Mouse (Mus musculus) heart, embryonic 11.5 days (tissue): Measurements from ENCODE around the gene Nrcam. TPM values are rescaled to one million over a fixed set of nuclear protein-coding genes. Genes with fewer than 3 reads are reported as not detected.

Experiments
- ATAC-seq: fragments of 200-750 bp; cut with Nextera tagmentation; replicated peaks from 2 replicates; pipeline ENCODE4 v1.8.0; 2017; ENCODE audit warnings: moderate library complexity; ENCODE audit not compliant: insufficient number of reproducible peaks, low FRiP score, low TSS enrichment
- H3K27ac ChIP-seq: fragments of 300-500 bp; sonication (generic); 2 replicates; pipeline ENCODE4 v1.5.1; 2014; ENCODE audit warnings: mild to moderate bottlenecking, low read depth, low read length
- H3K27me3 ChIP-seq: fragments of 300-500 bp; sonication (generic); 2 replicates; pipeline ENCODE4 v1.6.1; 2014; ENCODE audit warnings: mild to moderate bottlenecking, low read length, mixed read lengths; ENCODE audit not compliant: control insufficient read depth, insufficient read depth
- H3K36me3 ChIP-seq: fragments of 300-500 bp; sonication (generic); 2 replicates; pipeline ENCODE4 v1.6.1; 2014; ENCODE audit warnings: mild to moderate bottlenecking, low read length, moderate library complexity, mixed read lengths; ENCODE audit not compliant: control insufficient read depth, insufficient read depth
- H3K4me1 ChIP-seq: fragments of 300-500 bp; sonication (generic); 2 replicates; pipeline ENCODE4 v1.6.1; 2014; ENCODE audit warnings: low read length; ENCODE audit not compliant: control insufficient read depth, insufficient read depth
- H3K4me2 ChIP-seq: fragments of 300-500 bp; sonication (generic); 2 replicates; pipeline ENCODE4 v1.6.1; 2014; ENCODE audit warnings: mild to moderate bottlenecking, moderate library complexity
- H3K4me3 ChIP-seq: fragments of 300-500 bp; sonication (generic); 2 replicates; pipeline ENCODE4 v1.5.1; 2014; ENCODE audit warnings: low read depth, low read length
- H3K9ac ChIP-seq: fragments of 300-500 bp; sonication (generic); 2 replicates; pipeline ENCODE4 v1.6.1; 2014; ENCODE audit warnings: mild to moderate bottlenecking, low read depth, low read length, moderate library complexity
- H3K9me3 ChIP-seq: fragments of 300-500 bp; sonication (generic); replicated peaks from 2 replicates; pipeline ENCODE4 v1.6.1; 2016; ENCODE audit warnings: low read length; ENCODE audit not compliant: control insufficient read depth
- WGBS: fragments of 180-500 bp; shearing (Covaris S2); extraction: QIAGEN DNeasy Blood & Tissue Kit; methylation state at CpG from one replicate; pipeline ENCODE4 v1.1.7; 2014; ENCODE audit not compliant: insufficient replicate concordance; 5-methylcytosine and 5-hydroxymethylcytosine counted together
- polyA plus RNA-seq: library from polyadenylated mRNA; unstranded; fragments of >200 nt; fragmentation: Nextera tagmentation; extraction: Ambion mirVana; gene quantifications from 2 replicates; pipeline ENCODE4 v1.2.1, GENCODE M21; 2014

Gene Nrcam
- polyA plus RNA-seq, 1 experiment from 2014 or later = 0.84 TPM

DNA sequence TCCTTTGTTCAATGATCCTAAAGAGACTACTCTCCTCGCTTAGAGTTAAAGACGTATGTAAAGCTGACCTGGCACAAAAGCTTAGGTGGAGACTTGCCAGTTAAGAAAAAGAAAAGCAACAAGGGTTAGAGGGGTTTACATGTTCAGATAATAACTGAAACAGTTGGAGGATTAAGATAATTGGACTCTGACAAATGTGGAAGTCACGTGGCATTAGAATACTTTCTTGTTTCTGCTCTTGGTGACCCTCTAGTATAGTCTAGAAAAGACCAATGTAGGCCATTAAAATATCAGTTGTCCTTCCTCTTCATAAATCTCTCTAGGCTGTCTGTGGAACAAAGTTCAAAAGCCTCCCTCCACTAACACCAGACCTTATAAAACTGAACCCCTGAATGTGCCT lies 20.5 kb upstream of the Nrcam start:
- Histone ChIP-seq H3K36me3 (peaks cover 4% of the 10 kb centered on the region), H3K27me3 (no peaks in the 10 kb centered on the region)
- 84% methylated on average over 3 of the region's 3 CpGs for WGBS

DNA sequence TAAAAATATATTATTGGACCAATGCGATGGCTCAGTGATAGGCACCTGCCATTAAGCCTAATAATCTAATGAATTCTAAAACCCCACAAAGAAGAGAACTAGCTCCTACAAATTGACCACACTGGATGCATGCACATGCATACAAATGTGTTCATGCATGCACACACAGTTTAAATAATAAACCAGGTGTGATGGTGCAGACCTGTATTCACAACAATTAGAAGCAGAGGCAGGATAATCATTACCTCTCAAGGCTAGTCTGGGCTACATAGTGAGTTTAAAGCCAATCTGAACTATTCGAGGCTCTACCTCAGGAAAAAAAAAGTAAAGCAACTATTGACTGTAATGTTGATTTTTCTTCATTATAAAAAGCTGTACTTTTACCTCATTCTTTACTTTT lies 13.5 kb upstream of the Nrcam start:
- H3K9ac ChIP-seq = no peak overlapping the region
- H3K27ac ChIP-seq = no peak overlapping the region
- no peaks in the 10 kb centered on the region for H3K4me1 ChIP-seq
- no peaks in the 10 kb centered on the region for H3K36me3 ChIP-seq
- H3K4me3 ChIP-seq = no peak overlapping the region
- ATAC-seq = no peak
- H3K27me3 ChIP-seq = no peaks in the 10 kb centered on the region
- H3K4me2 ChIP-seq = no peak overlapping the region
- no peaks in the 10 kb centered on the region for H3K9me3 ChIP-seq
- 85% methylated on average over 2 of the region's 2 CpGs for WGBS

More for the DNA sequence above, 20.5 kb upstream of the Nrcam start:
- Histone ChIP-seq H3K27ac (no peak overlapping the region), H3K4me1 (peaks cover 3% of the 10 kb centered on the region; the same call in 1 of the 2 replicates), H3K9me3 (no peaks in the 10 kb centered on the region), H3K4me2 (no peak overlapping the region), H3K4me3 (no peak overlapping the region), H3K9ac (no peak overlapping the region)
- ATAC-seq = no peak

- peaks cover 3% of the 10 kb centered on the region; the same call in 1 of the 2 replicates for H3K27me3 ChIP-seq
- H3K9ac ChIP-seq = no peak overlapping the region
- no peaks in the 10 kb centered on the region for H3K9me3 ChIP-seq
- H3K4me2 ChIP-seq = no peak overlapping the region
- no peak overlapping the region for H3K27ac ChIP-seq
- H3K4me1 ChIP-seq = no peaks in the 10 kb centered on the region
- H3K36me3 ChIP-seq = no peaks in the 10 kb centered on the region
- no peak for ATAC-seq
- H3K4me3 ChIP-seq = no peak overlapping the region
These were observed 3.6 kb upstream of the Nrcam start for GRCm38 (mm10) chr12:44325091-44325490.

DNA sequence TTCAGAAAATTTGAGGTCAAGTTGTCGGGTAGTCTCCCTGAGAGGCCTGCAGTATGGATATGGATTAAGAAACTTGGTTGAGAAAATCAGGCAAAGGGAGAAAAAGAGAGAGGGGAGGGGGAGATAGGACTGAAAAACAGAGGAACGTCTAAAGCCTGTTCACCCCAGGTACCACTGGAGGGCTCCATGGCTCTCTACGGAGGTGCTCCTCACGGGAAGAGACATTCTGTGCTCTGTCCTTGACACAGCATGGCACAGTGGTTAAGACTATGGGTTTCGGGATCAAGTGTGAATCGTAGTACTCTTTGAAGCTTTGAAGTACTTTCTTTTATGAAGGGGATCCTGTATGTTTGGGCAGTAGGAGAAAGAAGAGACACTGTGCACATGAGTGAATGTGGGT lies 1.2 kb upstream of the Nrcam start:
- ATAC-seq = no peak
- H3K4me2 ChIP-seq = no peak overlapping the region
- H3K9ac ChIP-seq = no peak overlapping the region
- 25% methylated on average over 6 of the region's 6 CpGs for WGBS
- H3K36me3 ChIP-seq = no peaks in the 10 kb centered on the region
- no peaks in the 10 kb centered on the region for H3K4me1 ChIP-seq
- H3K4me3 ChIP-seq = no peak overlapping the region
- H3K27me3 ChIP-seq = peaks cover 9% of the 10 kb centered on the region; the same call in 1 of the 2 replicates
- H3K9me3 ChIP-seq = no peaks in the 10 kb centered on the region
- no peak overlapping the region for H3K27ac ChIP-seq

DNA sequence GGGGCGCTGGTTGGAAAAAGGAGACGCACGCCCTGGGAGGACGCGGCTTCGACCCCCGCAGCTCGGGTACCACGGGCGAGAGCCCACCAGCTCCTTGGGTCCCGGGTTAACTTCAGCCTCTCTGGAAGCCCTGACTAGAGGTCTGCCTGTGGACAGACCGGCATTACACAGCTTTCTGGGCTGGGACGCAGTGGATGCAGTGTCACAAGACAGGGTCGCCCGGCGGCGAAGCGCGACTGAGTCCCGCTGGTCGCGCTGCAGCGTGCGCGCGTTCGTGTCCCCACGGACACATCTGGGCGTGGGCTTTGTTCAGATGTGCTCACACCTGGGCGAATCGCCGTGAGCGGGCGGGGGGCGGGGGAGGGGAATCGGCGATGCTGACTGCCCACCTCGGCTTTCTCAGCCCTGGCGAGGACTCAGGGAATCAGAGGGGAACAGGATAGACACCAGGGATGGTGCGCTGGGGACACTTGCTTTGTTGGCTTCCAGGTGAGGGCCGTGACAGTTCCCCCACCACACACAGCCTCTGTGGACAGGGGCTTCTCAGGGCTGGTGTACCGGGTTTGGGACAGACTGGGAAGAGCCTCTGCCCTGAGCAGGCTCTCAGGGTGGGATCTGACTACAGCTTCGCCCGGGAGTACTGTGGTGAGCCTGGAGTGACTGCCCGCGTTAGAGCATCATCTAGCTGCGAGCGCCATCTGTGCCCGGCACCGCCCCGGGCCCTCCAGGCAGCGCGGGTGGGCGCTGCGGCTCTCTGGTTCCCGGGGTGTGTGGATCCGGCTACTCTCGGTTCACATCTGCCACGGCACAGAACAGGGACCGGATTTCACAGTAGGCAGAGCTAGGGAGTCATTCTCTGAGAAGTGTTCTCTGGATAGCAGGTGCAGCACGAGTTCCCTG lies 881 bp downstream of the Nrcam start:
- H3K27me3 ChIP-seq = peaks cover 9% of the 10 kb centered on the region; the same call in 1 of the 2 replicates
- peak; percentile 52; the same call in 1 of the 2 replicates for ATAC-seq
- H3K9ac ChIP-seq = peak overlapping the region; percentile 46; the same call in 1 of the 2 replicates
- H3K4me1 ChIP-seq = no peaks in the 10 kb centered on the region
- H3K27ac ChIP-seq = no peak overlapping the region
- no peaks in the 10 kb centered on the region for H3K36me3 ChIP-seq
- WGBS = under 1% methylated on average over 60 of the region's 61 CpGs
- H3K9me3 ChIP-seq = no peaks in the 10 kb centered on the region
- peak overlapping the region; percentile 68 for H3K4me3 ChIP-seq
- H3K4me2 ChIP-seq = peak overlapping the region; percentile 98

- H3K27me3 ChIP-seq = peaks cover 9% of the 10 kb centered on the region; the same call in 1 of the 2 replicates
These were observed 1.6 kb downstream of the Nrcam start for GRCm38 (mm10) chr12:44330216-44330719.

GRCm38 (mm10) chr12:44337136-44337640 lies 8.5 kb downstream of the Nrcam start:
- no peaks in the 10 kb centered on the region for H3K4me1 ChIP-seq
- no peak overlapping the region for H3K4me2 ChIP-seq
- 87% methylated on average over 2 of the region's 2 CpGs for WGBS
- H3K27me3 ChIP-seq = no peaks in the 10 kb centered on the region
- H3K27ac ChIP-seq = no peak overlapping the region
- no peak for ATAC-seq
- no peaks in the 10 kb centered on the region for H3K36me3 ChIP-seq
- no peak overlapping the region for H3K4me3 ChIP-seq
- H3K9ac ChIP-seq = no peak overlapping the region
- H3K9me3 ChIP-seq = no peaks in the 10 kb centered on the region

More at GRCm38 (mm10) chr12:44330216-44330719, 1.6 kb downstream of the Nrcam start:
- Histone ChIP-seq H3K36me3 (no peaks in the 10 kb centered on the region), H3K27ac (no peak overlapping the region), H3K9ac (no peak overlapping the region), H3K4me2 (peak overlapping the region; percentile 98), H3K4me3 (peak overlapping the region; percentile 68), H3K9me3 (no peaks in the 10 kb centered on the region), H3K4me1 (no peaks in the 10 kb centered on the region)
- no peak for ATAC-seq
- WGBS = 3% methylated on average over 9 of the region's 9 CpGs

DNA sequence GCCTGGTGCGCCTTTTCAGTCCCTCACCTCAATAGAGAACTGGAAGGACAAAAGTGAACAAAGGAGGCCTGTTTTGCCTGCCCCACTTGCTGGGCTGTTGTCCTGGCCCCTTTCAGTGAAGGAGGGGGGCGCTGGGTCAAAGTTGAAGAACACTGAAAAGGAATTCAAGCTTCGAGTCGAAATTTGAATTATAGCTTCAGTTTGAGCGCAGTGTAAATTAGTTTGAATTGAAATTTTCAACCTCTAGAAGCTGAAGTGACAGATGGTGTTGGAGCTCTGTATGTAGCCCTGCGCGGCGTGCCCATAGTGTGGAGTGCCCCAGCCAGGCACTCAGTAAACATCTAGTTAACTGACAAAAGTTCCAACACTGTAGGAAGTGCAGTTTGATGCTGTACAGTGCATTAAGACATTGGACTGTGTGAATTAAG lies 9.5 kb downstream of the Nrcam start:
- H3K9me3 ChIP-seq = no peaks in the 10 kb centered on the region
- H3K4me2 ChIP-seq = no peak overlapping the region
- no peaks in the 10 kb centered on the region for H3K4me1 ChIP-seq
- H3K4me3 ChIP-seq = no peak overlapping the region
- H3K27ac ChIP-seq = no peak overlapping the region
- H3K36me3 ChIP-seq = no peaks in the 10 kb centered on the region
- no peak for ATAC-seq
- no peak overlapping the region for H3K9ac ChIP-seq
- WGBS = 64% methylated on average over 8 of the region's 8 CpGs
- H3K27me3 ChIP-seq = no peaks in the 10 kb centered on the region
